Mouse (Mus musculus): ENCODE results near the gene Tmem102. TPM values are rescaled to one million over a fixed set of nuclear protein-coding genes. Genes with fewer than 3 reads are reported as not detected.

The Tmem102 gene
- polyA plus RNA-seq, 1 experiment = 0.28 TPM

DNA sequence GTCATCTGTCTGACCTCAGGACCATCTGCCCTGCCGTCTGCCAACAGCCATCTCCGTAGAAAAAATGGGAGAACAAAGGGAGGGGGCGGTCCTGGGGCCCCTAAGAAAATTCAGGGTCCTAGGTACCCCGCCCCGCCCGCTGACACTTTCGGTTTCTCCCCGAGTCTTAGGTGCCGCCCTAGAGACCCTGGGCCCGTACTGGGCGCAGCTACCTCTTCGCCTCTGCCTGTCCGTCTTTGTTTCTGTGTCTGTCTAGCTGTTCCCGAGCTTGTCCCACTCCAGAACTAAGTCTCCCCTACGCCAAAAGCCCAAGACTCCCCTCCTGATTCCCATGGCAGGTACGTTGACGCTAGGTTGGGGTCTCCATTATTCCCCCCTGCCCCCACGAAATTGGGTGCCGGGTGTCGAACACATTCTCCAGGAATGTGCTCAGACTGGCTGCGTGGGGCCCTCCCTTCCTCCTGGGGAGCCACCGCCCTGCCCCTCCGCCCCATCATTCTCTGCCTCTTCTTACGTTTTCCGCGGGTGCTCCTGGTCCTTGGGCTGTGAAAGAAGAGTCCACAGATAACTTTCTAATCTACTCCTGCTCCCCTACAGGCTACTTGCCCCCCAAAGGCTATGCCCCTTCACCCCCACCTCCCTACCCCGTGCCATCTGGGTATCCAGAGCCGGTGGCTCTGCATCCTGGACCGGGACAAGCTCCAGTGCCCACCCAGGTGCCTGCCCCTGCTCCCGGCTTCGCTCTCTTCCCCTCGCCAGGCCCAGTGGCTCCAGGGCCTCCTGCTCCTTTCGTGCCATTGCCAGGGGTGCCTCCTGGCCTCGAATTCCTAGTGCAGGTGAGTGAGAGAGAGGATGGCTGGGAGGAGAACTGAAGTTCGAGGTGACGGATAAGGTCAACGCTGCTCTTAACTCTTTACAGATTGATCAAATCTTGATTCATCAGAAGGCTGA is 41.6 kb upstream of the Tmem102 start:
- peak; percentile 31 to 52 for DNase-seq
- Histone ChIP-seq H3K4me1 (ENCODE audit: control insufficient read depth, insufficient read depth, low read length) (peaks cover 14% of the 10 kb centered on the region), H3K4me3 (replicated peaks; ENCODE audit: insufficient read depth, low read depth, low read length) (peak overlapping the region; percentile 61), H3K27ac (ENCODE audit: insufficient read depth, low read length) (peak overlapping the region; percentile 29), H3K27me3 (ENCODE audit: control insufficient read depth, insufficient read depth, low read length) (no peaks in the 10 kb centered on the region)
- TF ChIP-seq POLR2A (IDR thresholded peaks at IDR 0.05; ENCODE audit: borderline replicate concordance, insufficient read depth, low read length) (no peak), CTCF (IDR thresholded peaks at IDR 0.05; ENCODE audit: borderline replicate concordance, insufficient read depth, low read depth, low read length) (no peak)
- WGBS = 7% methylated on average over 37 of the region's 37 CpGs

DNA sequence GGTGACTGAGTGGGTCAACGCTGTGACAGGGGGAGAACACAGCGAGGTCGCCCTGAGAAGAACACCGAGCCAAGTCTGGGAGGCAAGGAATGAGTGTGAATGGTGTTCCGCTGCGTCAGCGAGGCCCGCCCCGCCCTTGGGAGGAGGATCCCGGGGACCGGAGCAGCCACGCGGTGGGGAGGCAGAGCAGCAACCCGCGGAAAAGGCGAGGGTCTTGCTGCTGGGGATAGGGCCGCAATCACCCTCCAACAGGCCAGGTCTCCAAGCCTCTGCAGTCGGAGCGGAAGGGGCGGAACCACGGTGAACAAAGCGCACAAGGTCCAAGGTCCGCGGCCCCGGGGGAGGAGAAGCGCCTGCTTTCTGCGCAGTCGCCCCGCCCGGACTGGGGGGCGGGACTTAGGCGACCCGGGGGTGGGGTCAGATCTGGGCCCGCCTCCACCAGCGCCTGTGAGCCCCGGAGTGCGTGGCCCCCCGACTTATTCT is 40.8 kb upstream of the Tmem102 start, which contains the start of gene Plscr3:
Gene Plscr3 (plus strand): TSS at position 179 of the 483 bp plus-strand sequence.
- WGBS = under 1% methylated on average over 37 of the region's 38 CpGs
- Histone ChIP-seq H3K27me3 (ENCODE audit: control insufficient read depth, insufficient read depth, low read length) (no peaks in the 10 kb centered on the region), H3K4me3 (replicated peaks; ENCODE audit: insufficient read depth, low read depth, low read length) (peak within 1 kb of the TSS; percentile 61), H3K4me1 (ENCODE audit: control insufficient read depth, insufficient read depth, low read length) (peaks cover 14% of the 10 kb centered on the region), H3K27ac (ENCODE audit: insufficient read depth, low read length) (peak within 1 kb of the TSS; percentile 42)
- TF ChIP-seq POLR2A (IDR thresholded peaks at IDR 0.05; ENCODE audit: borderline replicate concordance, insufficient read depth, low read length) = peak; percentile 73
- TF ChIP-seq CTCF (IDR thresholded peaks at IDR 0.05; ENCODE audit: borderline replicate concordance, insufficient read depth, low read depth, low read length) = no peak
- peak; percentile 88 to 92 for DNase-seq

DNA sequence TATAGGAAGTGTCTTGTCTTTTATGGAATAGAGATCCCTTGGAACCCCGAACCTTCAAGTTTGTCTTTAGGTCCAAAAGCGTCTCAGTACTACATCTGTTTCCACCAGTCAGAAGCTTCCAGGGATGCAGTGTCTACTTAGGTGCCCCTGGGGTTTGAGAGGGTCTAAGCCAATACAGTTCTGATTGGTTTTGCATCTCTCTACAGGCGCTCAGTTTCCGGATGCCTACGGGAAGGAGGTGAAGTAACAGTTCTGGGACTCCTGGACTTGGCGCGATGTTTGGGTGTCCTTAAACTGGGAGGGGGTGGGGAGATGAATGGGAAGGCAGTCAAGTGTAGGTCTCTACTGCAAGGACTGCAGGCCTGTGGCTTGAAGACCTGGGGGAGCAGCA is 33.3 kb upstream of the Tmem102 start:
- Histone ChIP-seq H3K4me3 (replicated peaks; ENCODE audit: insufficient read depth, low read depth, low read length) (peak overlapping the region; percentile 89), H3K4me1 (ENCODE audit: control insufficient read depth, insufficient read depth, low read length) (peaks cover 2% of the 10 kb centered on the region; the same call in 1 of the 2 replicates), H3K27me3 (ENCODE audit: control insufficient read depth, insufficient read depth, low read length) (no peaks in the 10 kb centered on the region), H3K27ac (ENCODE audit: insufficient read depth, low read length) (peak overlapping the region; percentile 86)
- peak in 1 of 2 experiments; percentile 44 for DNase-seq
- no peak for TF ChIP-seq POLR2A (IDR thresholded peaks at IDR 0.05; ENCODE audit: borderline replicate concordance, insufficient read depth, low read length)
- TF ChIP-seq CTCF (IDR thresholded peaks at IDR 0.05; ENCODE audit: borderline replicate concordance, insufficient read depth, low read depth, low read length) = no peak
- under 1% methylated on average over 7 of the region's 7 CpGs for WGBS

GRCm38 (mm10) chr11:69837952-69838713 is 32.7 kb upstream of the Tmem102 start, which contains the start of gene Tmem256:
TSS of gene Tmem256 (plus strand) at chr11:69838514.
- Histone ChIP-seq H3K4me1 (ENCODE audit: control insufficient read depth, insufficient read depth, low read length) (peaks cover 5% of the 10 kb centered on the region; the same call in 1 of the 2 replicates), H3K4me3 (replicated peaks; ENCODE audit: insufficient read depth, low read depth, low read length) (peak within 1 kb of the TSS; percentile 98), H3K27me3 (ENCODE audit: control insufficient read depth, insufficient read depth, low read length) (no peaks in the 10 kb centered on the region), H3K27ac (ENCODE audit: insufficient read depth, low read length) (peak within 1 kb of the TSS; percentile 86)
- DNase-seq = peak; percentile 97 to 99
- WGBS = under 1% methylated on average over 34 of the region's 34 CpGs
- TF ChIP-seq CTCF (IDR thresholded peaks at IDR 0.05; ENCODE audit: borderline replicate concordance, insufficient read depth, low read depth, low read length) (no peak), POLR2A (IDR thresholded peaks at IDR 0.05; ENCODE audit: borderline replicate concordance, insufficient read depth, low read length) (peak; percentile 82)

DNA sequence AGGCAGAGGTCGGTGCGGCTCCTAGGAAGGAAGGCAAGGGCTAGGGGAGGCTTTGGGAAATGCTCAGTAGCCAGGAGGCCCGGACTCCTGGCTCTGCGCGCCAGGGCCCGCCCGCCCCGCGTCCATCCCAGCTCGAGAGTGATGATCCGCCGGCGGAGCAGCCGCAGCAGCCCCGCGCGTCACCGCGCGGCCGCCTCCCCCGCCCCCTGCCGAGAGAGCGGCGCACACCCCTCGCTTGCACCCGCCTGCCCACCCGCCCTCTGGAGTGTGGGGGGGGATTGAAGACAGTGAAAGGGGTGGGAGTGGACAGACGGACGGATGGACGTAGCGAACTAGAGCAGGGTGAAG is 32.2 kb upstream of the Tmem102 start, which contains the start of gene Nlgn2:
Gene Nlgn2 (minus strand): TSS at position 181 of the 348 bp plus-strand sequence.
- under 1% methylated on average over 32 of the region's 32 CpGs for WGBS
- peak within 1 kb of the TSS; percentile 86 for H3K27ac ChIP-seq (ENCODE audit: insufficient read depth, low read length)
- peak within 1 kb of the TSS; percentile 98 for H3K4me3 ChIP-seq (replicated peaks; ENCODE audit: insufficient read depth, low read depth, low read length)
- H3K4me1 ChIP-seq (ENCODE audit: control insufficient read depth, insufficient read depth, low read length) = peaks cover 5% of the 10 kb centered on the region
- H3K27me3 ChIP-seq (ENCODE audit: control insufficient read depth, insufficient read depth, low read length) = no peaks in the 10 kb centered on the region
- DNase-seq = no peak
- TF ChIP-seq CTCF (IDR thresholded peaks at IDR 0.05; ENCODE audit: borderline replicate concordance, insufficient read depth, low read depth, low read length) (no peak), POLR2A (IDR thresholded peaks at IDR 0.05; ENCODE audit: borderline replicate concordance, insufficient read depth, low read length) (peak; percentile 47)

DNA sequence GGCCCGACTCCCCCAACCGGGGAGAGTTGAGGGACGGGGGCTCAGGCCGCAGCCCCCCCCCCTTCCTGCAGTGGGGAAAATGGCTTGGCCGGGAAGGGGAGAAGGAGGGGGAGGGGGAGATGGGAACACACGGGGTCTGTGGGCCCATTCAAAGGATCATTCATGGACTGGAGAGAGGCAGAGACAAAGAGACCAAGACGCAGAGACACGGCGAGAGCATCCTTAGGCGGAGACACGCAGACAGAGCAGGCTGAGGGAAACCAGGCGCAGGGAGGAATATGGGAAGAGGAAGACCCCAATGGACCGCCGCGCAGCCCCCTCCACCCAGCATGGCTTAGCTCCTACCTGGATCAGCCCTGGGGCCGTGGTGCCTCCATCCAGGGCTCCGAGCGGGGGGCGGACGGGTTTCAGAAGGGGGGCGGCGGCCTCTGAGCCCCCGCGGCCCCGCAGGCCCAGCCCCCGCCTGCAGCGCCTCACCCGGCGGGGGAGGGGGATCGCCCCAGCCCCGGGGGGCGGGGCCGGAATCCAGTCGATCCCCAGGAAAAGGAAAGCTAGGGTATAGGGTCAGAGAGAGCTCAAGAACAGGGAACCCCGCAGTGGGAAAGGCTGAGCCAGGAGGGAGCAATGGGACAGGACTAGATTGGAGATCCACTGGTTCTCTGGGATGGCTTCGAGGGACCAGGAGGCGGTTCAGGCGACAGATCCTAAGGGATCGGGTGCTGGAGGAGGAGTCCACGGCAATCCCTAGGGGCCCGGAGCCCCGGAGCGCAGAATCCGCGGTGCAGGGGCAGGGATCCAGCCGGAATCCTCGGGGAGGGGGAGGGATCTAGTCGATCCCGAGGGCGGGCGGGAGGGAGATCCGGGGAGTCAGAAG is 31.5 kb upstream of the Tmem102 start:
- no peak for TF ChIP-seq CTCF (IDR thresholded peaks at IDR 0.05; ENCODE audit: borderline replicate concordance, insufficient read depth, low read depth, low read length)
- TF ChIP-seq POLR2A (IDR thresholded peaks at IDR 0.05; ENCODE audit: borderline replicate concordance, insufficient read depth, low read length) = no peak
- peak overlapping the region; percentile 86 for H3K27ac ChIP-seq (ENCODE audit: insufficient read depth, low read length)
- 2% methylated on average over 52 of the region's 52 CpGs for WGBS
- peak overlapping the region; percentile 98 for H3K4me3 ChIP-seq (replicated peaks; ENCODE audit: insufficient read depth, low read depth, low read length)
- H3K4me1 ChIP-seq (ENCODE audit: control insufficient read depth, insufficient read depth, low read length) = peaks cover 5% of the 10 kb centered on the region
- peak; percentile 36 to 81 for DNase-seq
- no peaks in the 10 kb centered on the region for H3K27me3 ChIP-seq (ENCODE audit: control insufficient read depth, insufficient read depth, low read length)

Measured in cerebellum, adult 2 months (tissue).